Mouse (Mus musculus) testis, adult 2 months (tissue): ENCODE measurements around the gene Retsat. TPM values are rescaled to one million over a fixed set of nuclear protein-coding genes. Genes with fewer than 3 reads are reported as not detected.

ENCODE experiments used
- H3K27ac ChIP-seq: fragments of 200-500 bp; 2 replicates; pipeline ENCODE4 v1.5.1; 2012; ENCODE audit warnings: low read depth, low read length; ENCODE audit not compliant: control insufficient read depth, insufficient read depth
- H3K27me3 ChIP-seq: fragments of 200-500 bp; 2 replicates; pipeline ENCODE4 v1.6.1; 2012; ENCODE audit warnings: mild to moderate bottlenecking, low read length, moderate library complexity; ENCODE audit not compliant: control insufficient read depth, insufficient read depth
- H3K36me3 ChIP-seq: fragments of 200-500 bp; 2 replicates; pipeline ENCODE4 v1.6.1; 2012; ENCODE audit warnings: mild to moderate bottlenecking, low read length; ENCODE audit not compliant: control insufficient read depth, insufficient read depth
- H3K4me1 ChIP-seq: fragments of 200-500 bp; 2 replicates; pipeline ENCODE4 v1.6.1; 2012; ENCODE audit warnings: low read length; ENCODE audit not compliant: control insufficient read depth, insufficient read depth
- H3K4me3 ChIP-seq: fragments of 200-500 bp; 2 replicates; pipeline ENCODE4 v1.5.1; 2012; ENCODE audit warnings: low read depth, mild to moderate bottlenecking, low read length, moderate library complexity, mixed read lengths; ENCODE audit not compliant: control insufficient read depth
- CTCF ChIP-seq: fragments of 200-500 bp; IDR thresholded peaks from 2 replicates; pipeline ENCODE4 v1.5.1; 2012; ENCODE audit warnings: low read depth, mild to moderate bottlenecking, inconsistent platforms, low read length, moderate library complexity; ENCODE audit not compliant: control insufficient read depth, insufficient read depth, insufficient replicate concordance
- POLR2A ChIP-seq: fragments of 200-500 bp; IDR thresholded peaks from 2 replicates; pipeline ENCODE4 v1.6.1; 2012; ENCODE audit warnings: low read depth, mild to moderate bottlenecking, inconsistent platforms, low read length, moderate library complexity; ENCODE audit not compliant: control insufficient read depth
- polyA plus RNA-seq: library from polyadenylated mRNA; depleted of rRNA; stranded (reverse); fragments of >200 nt; gene quantifications from 2 replicates; pipeline ENCODE4 v1.2.3, GENCODE M21; 2012

The Retsat gene
- polyA plus RNA-seq, 1 experiment = 9.4 TPM

GRCm38 (mm10) chr6:72616643-72617288 is 18.5 kb downstream of the Retsat start, which contains the start of gene Tgoln1:
Tgoln1 (minus strand) TSS chr6:72617000.
- Histone ChIP-seq H3K4me3 (peak within 1 kb of the TSS; percentile 93), H3K4me1 (peaks cover 4% of the 10 kb centered on the region), H3K27me3 (no peaks in the 10 kb centered on the region), H3K36me3 (peaks cover 4% of the 10 kb centered on the region), H3K27ac (peak within 1 kb of the TSS; percentile 96)
- TF ChIP-seq POLR2A (peak; percentile 98), CTCF (no peak)

- H3K4me1 ChIP-seq = peaks cover 4% of the 10 kb centered on the region
- no peak overlapping the region for H3K27ac ChIP-seq
- no peak for TF ChIP-seq CTCF
- TF ChIP-seq POLR2A = no peak
- no peaks in the 10 kb centered on the region for H3K27me3 ChIP-seq
- peaks cover 4% of the 10 kb centered on the region for H3K36me3 ChIP-seq
- H3K4me3 ChIP-seq = no peak overlapping the region
Measured at GRCm38 (mm10) chr6:72619734-72620532, 21.7 kb downstream of the Retsat start.

- H3K27ac ChIP-seq = no peak overlapping the region; the same call in 1 of the 2 replicates
Measured at GRCm38 (mm10) chr6:72620920-72621319, 22.6 kb downstream of the Retsat start.

GRCm38 (mm10) chr6:72622917-72623316 is 24.6 kb downstream of the Retsat start:
- no peaks in the 10 kb centered on the region for H3K27me3 ChIP-seq
- TF ChIP-seq POLR2A (no peak), CTCF (no peak)
- H3K36me3 ChIP-seq = no peaks in the 10 kb centered on the region
- no peaks in the 10 kb centered on the region for H3K4me1 ChIP-seq
- H3K27ac ChIP-seq = no peak overlapping the region
- H3K4me3 ChIP-seq = no peak overlapping the region

More at GRCm38 (mm10) chr6:72620920-72621319, 22.6 kb downstream of the Retsat start:
- Histone ChIP-seq H3K4me1 (peaks cover 2% of the 10 kb centered on the region), H3K27me3 (no peaks in the 10 kb centered on the region), H3K4me3 (no peak overlapping the region), H3K36me3 (no peaks in the 10 kb centered on the region)
- TF ChIP-seq CTCF (no peak), POLR2A (no peak)

GRCm38 (mm10) chr6:72623661-72624402 is 25.6 kb downstream of the Retsat start:
- no peak for TF ChIP-seq POLR2A
- TF ChIP-seq CTCF = no peak
- Histone ChIP-seq H3K27ac (0 out of 2 replicates have a peak overlapping the region, but pooled peaks have one; percentile 23), H3K4me1 (no peaks in the 10 kb centered on the region), H3K4me3 (no peak overlapping the region), H3K36me3 (no peaks in the 10 kb centered on the region), H3K27me3 (no peaks in the 10 kb centered on the region)

GRCm38 (mm10) chr6:72626391-72626790 is 28.1 kb downstream of the Retsat start:
- H3K27ac ChIP-seq = no peak overlapping the region
- H3K4me3 ChIP-seq = no peak overlapping the region
- no peak for TF ChIP-seq POLR2A
- no peak for TF ChIP-seq CTCF
- H3K36me3 ChIP-seq = no peaks in the 10 kb centered on the region
- no peaks in the 10 kb centered on the region for H3K27me3 ChIP-seq
- H3K4me1 ChIP-seq = no peaks in the 10 kb centered on the region

- TF ChIP-seq CTCF (no peak), POLR2A (no peak)
- no peaks in the 10 kb centered on the region for H3K4me1 ChIP-seq
- no peaks in the 10 kb centered on the region for H3K36me3 ChIP-seq
- no peaks in the 10 kb centered on the region for H3K27me3 ChIP-seq
- no peak overlapping the region for H3K27ac ChIP-seq
- H3K4me3 ChIP-seq = no peak overlapping the region
Measured at GRCm38 (mm10) chr6:72627276-72627675, 29.0 kb downstream of the Retsat start.
